Mouse (Mus musculus) limb, embryonic 14.5 days (tissue): ENCODE measurements around the gene Mrpl51. TPM values are rescaled to one million over a fixed set of nuclear protein-coding genes. Genes with fewer than 3 reads are reported as not detected.

Source experiments
- ATAC-seq: fragments of 200-750 bp; cut with Nextera tagmentation; 2 replicates; pipeline ENCODE4 v1.8.0; 2017; ENCODE audit warnings: low read depth, moderate number of reproducible peaks, moderate TSS enrichment; ENCODE audit not compliant: low FRiP score
- DNase-seq: peaks from one replicate; pipeline ENCODE4 v3.0.0-alpha.2; 2015; ENCODE audit warnings: low spot score
- H3K27ac ChIP-seq: fragments of 300-500 bp; sonication (generic); replicated peaks from 2 replicates; pipeline ENCODE4 v1.5.1; 2014; ENCODE audit warnings: low read depth, mild to moderate bottlenecking, low read length, moderate library complexity, mixed read lengths
- H3K27me3 ChIP-seq: fragments of 300-500 bp; sonication (generic); 2 replicates; pipeline ENCODE4 v1.6.1; 2014; ENCODE audit warnings: low read length, mixed read lengths; ENCODE audit not compliant: control insufficient read depth, insufficient read depth
- H3K36me3 ChIP-seq: fragments of 300-500 bp; sonication (generic); 2 replicates; pipeline ENCODE4 v1.6.1; 2014; ENCODE audit warnings: mild to moderate bottlenecking, low read length, moderate library complexity, mixed read lengths; ENCODE audit not compliant: control insufficient read depth, insufficient read depth
- H3K4me1 ChIP-seq: fragments of 300-500 bp; sonication (generic); 2 replicates; pipeline ENCODE4 v1.6.1; 2014; ENCODE audit warnings: antibody characterized with exemption, low read length, mixed read lengths; ENCODE audit not compliant: control insufficient read depth, insufficient read depth
- H3K4me2 ChIP-seq: fragments of 300-500 bp; sonication (generic); replicated peaks from 2 replicates; pipeline ENCODE4 v1.6.1; 2014; ENCODE audit warnings: low read depth, mild to moderate bottlenecking, low read length, moderate library complexity; ENCODE audit not compliant: severe bottlenecking
- H3K4me3 ChIP-seq: fragments of 300-500 bp; sonication (generic); replicated peaks from 2 replicates; pipeline ENCODE4 v1.5.1; 2014; ENCODE audit warnings: low read length
- H3K9ac ChIP-seq: fragments of 300-500 bp; sonication (generic); 2 replicates; pipeline ENCODE4 v1.6.1; 2014; ENCODE audit warnings: mild to moderate bottlenecking, low read depth, low read length, moderate library complexity; ENCODE audit not compliant: severe bottlenecking
- H3K9me3 ChIP-seq: fragments of 300-500 bp; sonication (generic); 2 replicates; pipeline ENCODE4 v1.6.1; 2016; ENCODE audit warnings: low read length; ENCODE audit not compliant: control insufficient read depth
- POLR2A ChIP-seq: fragments of 200-500 bp; IDR thresholded peaks from 2 replicates; pipeline ENCODE4 v1.8.0; 2012; ENCODE audit warnings: inconsistent platforms, mild to moderate bottlenecking, moderate library complexity, borderline replicate concordance; ENCODE audit not compliant: insufficient read depth, insufficient read length; ENCODE audit errors: extremely low read depth
- WGBS: fragments of 180-500 bp; shearing (Covaris S2); extraction: QIAGEN DNeasy Blood & Tissue Kit; methylation state at CpG from one replicate; pipeline ENCODE4 v1.1.7; 2014; 5-methylcytosine and 5-hydroxymethylcytosine counted together
- microRNA-seq: library from miRNA; unstranded; fragments of <30 nt; microRNA quantifications from one replicate; pipeline ENCODE4, GENCODE M21; 2016
- polyA plus RNA-seq, 2 experiments: library from polyadenylated mRNA; depleted of rRNA in 1 of 2; stranded (reverse) in 1 of 2; unstranded in 1 of 2; fragments of >200 nt; fragmentation: Nextera tagmentation in 1 of 2; extraction: Ambion mirVana in 1 of 2; gene quantifications; 2 replicates each; pipeline versions ENCODE4 v1.2.1 to v1.2.3; 2012 to 2014

Mrpl51 gene
- polyA plus RNA-seq, 2 experiments, result 75.0 to 189 TPM

DNA sequence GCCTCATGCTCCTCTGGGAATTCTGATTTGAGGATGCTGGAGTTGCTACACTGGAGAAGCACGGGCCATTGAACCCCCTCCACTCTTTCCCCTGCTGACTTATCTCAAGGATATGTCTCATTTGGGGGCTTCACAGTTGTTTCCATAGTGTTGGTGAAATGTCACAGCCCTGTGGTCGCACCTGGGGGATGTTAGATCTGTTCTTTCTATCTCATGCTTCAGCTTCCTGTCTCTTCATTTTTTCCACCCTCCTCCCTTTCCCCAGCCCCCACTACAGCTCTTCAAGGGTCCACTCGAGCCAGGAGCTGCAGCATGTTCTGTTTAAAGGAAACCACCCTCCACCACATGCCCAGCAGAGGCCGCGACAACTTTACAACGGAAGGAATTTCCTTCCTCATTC, 46.8 kb downstream of the Mrpl51 start:
- Histone ChIP-seq H3K27me3 (no peaks in the 10 kb centered on the region), H3K9ac (no peak overlapping the region), H3K4me2 (no peak overlapping the region), H3K4me3 (no peak overlapping the region), H3K27ac (no peak overlapping the region), H3K4me1 (no peaks in the 10 kb centered on the region), H3K36me3 (no peaks in the 10 kb centered on the region), H3K9me3 (no peaks in the 10 kb centered on the region)
- no peak for TF ChIP-seq POLR2A
- no peak for DNase-seq
- no peak for ATAC-seq
- WGBS, result 59% methylated on average over 6 of the region's 6 CpGs

DNA sequence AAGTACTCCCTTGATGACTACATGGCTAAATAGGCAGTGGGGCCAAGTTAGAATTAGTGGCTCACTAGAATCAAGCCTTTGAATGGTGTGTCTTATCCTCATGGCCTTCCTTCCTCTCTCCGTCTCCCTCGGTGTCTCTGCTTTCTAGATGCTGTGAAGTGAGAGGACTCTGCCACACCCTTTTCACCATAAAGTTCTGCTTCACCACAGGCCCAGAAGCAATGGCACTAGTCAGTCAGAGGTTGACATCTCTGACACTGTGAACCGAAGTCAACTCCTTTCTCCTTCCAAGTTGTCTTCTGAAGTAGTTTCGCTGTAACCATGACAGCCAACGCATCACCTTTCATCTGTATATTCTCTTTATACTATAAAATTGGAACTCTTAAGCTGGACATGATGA, 47.9 kb downstream of the Mrpl51 start:
- no peaks in the 10 kb centered on the region for H3K27me3 ChIP-seq
- no peak for TF ChIP-seq POLR2A
- 90% methylated on average over 5 of the region's 5 CpGs for WGBS

DNA sequence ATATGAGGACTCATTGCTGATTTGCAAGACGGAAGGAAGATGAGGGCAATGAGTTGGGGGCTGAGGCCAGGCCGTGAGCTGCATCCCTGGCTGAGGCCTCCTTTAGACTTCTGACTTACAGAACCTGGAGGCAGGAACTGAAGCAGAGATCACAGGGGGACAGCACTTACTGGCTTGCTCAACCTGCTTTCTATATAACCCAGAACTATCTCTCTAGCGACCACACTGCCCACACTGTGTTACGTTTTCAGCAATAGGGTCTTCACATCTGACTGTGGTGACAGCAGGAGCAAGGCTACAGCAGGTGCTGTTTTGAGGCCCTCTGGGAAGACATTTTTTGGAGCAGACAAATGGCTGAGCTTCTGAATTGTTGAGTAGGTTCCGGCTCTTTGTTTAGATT, 49.0 kb downstream of the Mrpl51 start:
- no peak for TF ChIP-seq POLR2A
- Histone ChIP-seq H3K4me2 (no peak overlapping the region), H3K27me3 (no peaks in the 10 kb centered on the region), H3K4me1 (no peaks in the 10 kb centered on the region), H3K9me3 (no peaks in the 10 kb centered on the region), H3K9ac (no peak overlapping the region), H3K27ac (no peak overlapping the region), H3K36me3 (no peaks in the 10 kb centered on the region), H3K4me3 (no peak overlapping the region)
- 72% methylated on average over 5 of the region's 5 CpGs for WGBS
- DNase-seq (no peak), ATAC-seq (no peak)

More for the DNA sequence above, 47.9 kb downstream of the Mrpl51 start:
- Histone ChIP-seq H3K4me3 (no peak overlapping the region), H3K9me3 (no peaks in the 10 kb centered on the region), H3K36me3 (no peaks in the 10 kb centered on the region), H3K27ac (no peak overlapping the region), H3K9ac (no peak overlapping the region), H3K4me1 (no peaks in the 10 kb centered on the region), H3K4me2 (no peak overlapping the region)
- no peak for ATAC-seq
- no peak for DNase-seq

DNA sequence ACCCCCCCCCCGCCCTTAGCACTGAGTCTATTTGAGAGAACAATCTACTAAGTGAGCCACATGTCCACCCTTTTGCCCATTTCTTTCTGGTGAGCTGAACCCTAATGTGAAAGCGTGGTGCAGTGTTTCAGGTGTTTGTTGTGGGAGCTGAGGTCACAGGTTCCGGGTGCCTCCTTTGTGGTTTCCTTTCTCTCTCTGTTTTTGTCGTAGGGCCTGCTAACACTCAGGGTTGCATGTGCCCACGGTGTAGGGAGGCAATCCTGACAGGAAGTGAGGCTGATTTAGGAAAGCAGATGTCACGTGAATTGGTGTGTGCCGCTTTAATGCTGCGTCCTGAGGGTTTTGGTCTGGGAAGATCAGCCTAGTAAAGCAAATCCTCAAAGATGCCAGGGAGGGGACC, 50.0 kb downstream of the Mrpl51 start:
- H3K4me3 ChIP-seq, result no peak overlapping the region
- H3K4me1 ChIP-seq, result no peaks in the 10 kb centered on the region
- no peaks in the 10 kb centered on the region for H3K27me3 ChIP-seq
- no peak overlapping the region for H3K9ac ChIP-seq
- ATAC-seq (no peak), DNase-seq (no peak)
- 76% methylated on average over 8 of the region's 8 CpGs for WGBS
- no peak for TF ChIP-seq POLR2A
- no peaks in the 10 kb centered on the region for H3K36me3 ChIP-seq
- H3K4me2 ChIP-seq, result no peak overlapping the region
- H3K9me3 ChIP-seq, result no peaks in the 10 kb centered on the region
- H3K27ac ChIP-seq, result no peak overlapping the region

DNA sequence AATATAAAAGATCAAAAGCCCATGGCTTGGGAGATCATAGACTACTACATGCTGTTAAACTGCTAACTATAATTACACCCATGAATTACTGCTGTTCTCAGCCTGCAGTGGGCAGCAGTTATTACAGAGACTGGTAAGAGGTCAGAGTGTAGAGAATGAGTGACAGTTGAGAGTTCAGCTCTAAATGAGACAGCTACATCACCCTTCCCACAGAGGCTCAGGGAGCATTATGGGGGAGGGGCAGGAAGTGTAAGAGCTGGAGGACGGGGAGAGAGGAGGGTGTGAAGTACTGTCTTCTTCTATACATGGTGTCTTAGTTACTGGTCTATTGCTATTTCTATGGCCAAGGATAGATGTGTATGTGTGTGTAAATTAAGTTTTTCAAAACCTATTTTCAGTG, 53.0 kb downstream of the Mrpl51 start:
- TF ChIP-seq POLR2A, result no peak
- no peak for DNase-seq
- Histone ChIP-seq H3K36me3 (no peaks in the 10 kb centered on the region), H3K27me3 (no peaks in the 10 kb centered on the region), H3K4me3 (no peak overlapping the region), H3K9me3 (no peaks in the 10 kb centered on the region), H3K4me1 (peaks cover 4% of the 10 kb centered on the region; the same call in 1 of the 2 replicates), H3K9ac (no peak overlapping the region), H3K4me2 (no peak overlapping the region), H3K27ac (no peak overlapping the region)
- WGBS, result 21% methylated on average over 1 of the region's 1 CpGs
- ATAC-seq, result no peak

Small RNA genes within 50 kb of the gene (microRNA-seq; reads per million reads assigned to microRNA genes)
- gene Mir3098 (not detected), gene Mir8113 (not detected)

Other genes with a start within 250 kb of the Mrpl51 start
- gene Cops7a, start 226.3 kb upstream of the Mrpl51 start, polyA plus RNA-seq (2012; rRNA removed), result 215 and 251 TPM in 2 replicates
- 137 and 144 TPM in 2 replicates for gene Cops7a, start 226.3 kb upstream of the Mrpl51 start, polyA plus RNA-seq (2014; fragmentation: Nextera tagmentation; extraction: Ambion mirVana)
- gene Pianp, start 195.1 kb upstream of the Mrpl51 start, polyA plus RNA-seq (2012; rRNA removed), result 35.2 and 44.6 TPM in 2 replicates
- gene Pianp, start 195.1 kb upstream of the Mrpl51 start, polyA plus RNA-seq (2014; fragmentation: Nextera tagmentation; extraction: Ambion mirVana), result 20.0 and 20.3 TPM in 2 replicates
- 103 and 130 TPM in 2 replicates for gene Zfp384, start 182.7 kb upstream of the Mrpl51 start, polyA plus RNA-seq (2012; rRNA removed)
- 12.4 and 14.6 TPM in 2 replicates for gene Zfp384, start 182.7 kb upstream of the Mrpl51 start, polyA plus RNA-seq (2014; fragmentation: Nextera tagmentation; extraction: Ambion mirVana)
- 143 TPM in 2 replicates for gene Ing4, start 152.0 kb upstream of the Mrpl51 start, polyA plus RNA-seq (2012; rRNA removed)
- 122 and 131 TPM in 2 replicates for gene Ing4, start 152.0 kb upstream of the Mrpl51 start, polyA plus RNA-seq (2014; fragmentation: Nextera tagmentation; extraction: Ambion mirVana)
- 28.9 and 31.3 TPM in 2 replicates for gene Acrbp, start 142.1 kb upstream of the Mrpl51 start, polyA plus RNA-seq (2012; rRNA removed)
- gene Acrbp, start 142.1 kb upstream of the Mrpl51 start, polyA plus RNA-seq (2014; fragmentation: Nextera tagmentation; extraction: Ambion mirVana), result 9.4 and 13.9 TPM in 2 replicates
- 3.9 and 5.0 TPM in 2 replicates for gene Lpar5, start 123.9 kb upstream of the Mrpl51 start, polyA plus RNA-seq (2012; rRNA removed)
- gene Lpar5, start 123.9 kb upstream of the Mrpl51 start, polyA plus RNA-seq (2014; fragmentation: Nextera tagmentation; extraction: Ambion mirVana), result 2.5 and 4.0 TPM in 2 replicates
- 75.0 and 89.7 TPM in 2 replicates for gene Chd4, start 95.8 kb upstream of the Mrpl51 start, polyA plus RNA-seq (2012; rRNA removed)
- gene Chd4, start 95.8 kb upstream of the Mrpl51 start, polyA plus RNA-seq (2014; fragmentation: Nextera tagmentation; extraction: Ambion mirVana), result 78.6 and 81.8 TPM in 2 replicates
- gene Nop2, start 59.9 kb upstream of the Mrpl51 start, polyA plus RNA-seq (2012; rRNA removed), result 43.7 and 48.5 TPM in 2 replicates
- 54.2 TPM in 2 replicates for gene Nop2, start 59.9 kb upstream of the Mrpl51 start, polyA plus RNA-seq (2014; fragmentation: Nextera tagmentation; extraction: Ambion mirVana)
- gene Iffo1, start 46.6 kb upstream of the Mrpl51 start, polyA plus RNA-seq (2012; rRNA removed), result 64.7 and 78.6 TPM in 2 replicates
- gene Iffo1, start 46.6 kb upstream of the Mrpl51 start, polyA plus RNA-seq (2014; fragmentation: Nextera tagmentation; extraction: Ambion mirVana), result 25.9 and 34.1 TPM in 2 replicates
- gene Gapdh, start 25.3 kb upstream of the Mrpl51 start, polyA plus RNA-seq (2012; rRNA removed), result 3,758 and 4,454 TPM in 2 replicates
- 1,656 and 1,691 TPM in 2 replicates for gene Gapdh, start 25.3 kb upstream of the Mrpl51 start, polyA plus RNA-seq (2014; fragmentation: Nextera tagmentation; extraction: Ambion mirVana)
- 250 and 270 TPM in 2 replicates for gene Ncapd2, start 100 bp upstream of the Mrpl51 start, polyA plus RNA-seq (2012; rRNA removed)
- 82.9 and 96.9 TPM in 2 replicates for gene Ncapd2, start 100 bp upstream of the Mrpl51 start, polyA plus RNA-seq (2014; fragmentation: Nextera tagmentation; extraction: Ambion mirVana)
- gene Vamp1, start 23.8 kb downstream of the Mrpl51 start, polyA plus RNA-seq (2012; rRNA removed), result 14.7 and 16.2 TPM in 2 replicates
- gene Vamp1, start 23.8 kb downstream of the Mrpl51 start, polyA plus RNA-seq (2014; fragmentation: Nextera tagmentation; extraction: Ambion mirVana), result 2.4 and 2.6 TPM in 2 replicates
- 2.7 and 2.8 TPM in 2 replicates for gene Tapbpl, start 40.1 kb downstream of the Mrpl51 start, polyA plus RNA-seq (2012; rRNA removed)
- gene Tapbpl, start 40.1 kb downstream of the Mrpl51 start, polyA plus RNA-seq (2014; fragmentation: Nextera tagmentation; extraction: Ambion mirVana), result 3.4 and 3.7 TPM in 2 replicates
- gene Cd27, start 45.2 kb downstream of the Mrpl51 start, polyA plus RNA-seq (2012; rRNA removed), result 0.22 and 0.50 TPM in 2 replicates
- 1.3 and 1.5 TPM in 2 replicates for gene Cd27, start 45.2 kb downstream of the Mrpl51 start, polyA plus RNA-seq (2014; fragmentation: Nextera tagmentation; extraction: Ambion mirVana)
- gene Tuba3a, start 94.2 kb downstream of the Mrpl51 start, polyA plus RNA-seq (2012; rRNA removed), result 0.45 and 0.47 TPM in 2 replicates
- 0.30 TPM in 1 of 2 replicates, not detected in the other for gene Tuba3a, start 94.2 kb downstream of the Mrpl51 start, polyA plus RNA-seq (2014; fragmentation: Nextera tagmentation; extraction: Ambion mirVana)
- 52.7 and 68.8 TPM in 2 replicates for gene Ltbr, start 122.1 kb downstream of the Mrpl51 start, polyA plus RNA-seq (2012; rRNA removed)
- gene Ltbr, start 122.1 kb downstream of the Mrpl51 start, polyA plus RNA-seq (2014; fragmentation: Nextera tagmentation; extraction: Ambion mirVana), result 45.8 and 51.1 TPM in 2 replicates
- gene Scnn1a, start 128.9 kb downstream of the Mrpl51 start, polyA plus RNA-seq (2012; rRNA removed), result 2.5 and 2.9 TPM in 2 replicates
- 1.8 and 1.9 TPM in 2 replicates for gene Scnn1a, start 128.9 kb downstream of the Mrpl51 start, polyA plus RNA-seq (2014; fragmentation: Nextera tagmentation; extraction: Ambion mirVana)
- gene Tnfrsf1a, start 157.6 kb downstream of the Mrpl51 start, polyA plus RNA-seq (2012; rRNA removed), result 88.8 and 106 TPM in 2 replicates
- 85.6 and 87.8 TPM in 2 replicates for gene Tnfrsf1a, start 157.6 kb downstream of the Mrpl51 start, polyA plus RNA-seq (2014; fragmentation: Nextera tagmentation; extraction: Ambion mirVana)
- gene Plekhg6, start 189.0 kb downstream of the Mrpl51 start, polyA plus RNA-seq (2012; rRNA removed), result 1.2 and 1.3 TPM in 2 replicates
- gene Plekhg6, start 189.0 kb downstream of the Mrpl51 start, polyA plus RNA-seq (2014; fragmentation: Nextera tagmentation; extraction: Ambion mirVana), result 1.6 and 1.8 TPM in 2 replicates